Mouse (Mus musculus) myocyte (in vitro differentiated cells): Measurements from ENCODE around the gene Abcc6. TPM values are rescaled to one million over a fixed set of nuclear protein-coding genes. Genes with fewer than 3 reads are reported as not detected.

Experiments used
- H3K27me3 ChIP-seq: one replicate; pipeline ENCODE4 v1.6.1; 2011; ENCODE audit not compliant: control insufficient read depth, insufficient read depth, insufficient read length
- H3K36me3 ChIP-seq: one replicate; pipeline ENCODE4 v1.6.1; 2011; ENCODE audit not compliant: control insufficient read depth, insufficient read depth
- H3K4me2 ChIP-seq: one replicate; pipeline ENCODE4 v1.6.1; 2011; ENCODE audit warnings: low read depth, control low read depth
- H3K4me3 ChIP-seq: one replicate; pipeline ENCODE4 v1.5.1; 2011; ENCODE audit warnings: mild to moderate bottlenecking, control low read depth, moderate library complexity
- H3K79me2 ChIP-seq: one replicate; pipeline ENCODE4 v1.6.1; 2011; ENCODE audit not compliant: control insufficient read depth, insufficient read depth
- H3ac ChIP-seq: one replicate; pipeline ENCODE4 v1.6.1; 2011; ENCODE audit not compliant: control insufficient read depth, insufficient read length
- CEBPB ChIP-seq: IDR thresholded peaks from 2 replicates; pipeline ENCODE4 v1.6.1; 2011; ENCODE audit warnings: mild to moderate bottlenecking, moderate library complexity; ENCODE audit not compliant: poor library complexity, insufficient read depth, severe bottlenecking
- E2F4 ChIP-seq: IDR thresholded peaks from one replicate; pipeline ENCODE4 v1.6.1; 2011; ENCODE audit warnings: mild to moderate bottlenecking, control low read depth, moderate library complexity; ENCODE audit not compliant: insufficient read depth
- MAX ChIP-seq: IDR thresholded peaks from one replicate; pipeline ENCODE4 v1.6.1; 2011; ENCODE audit warnings: low read depth, mild to moderate bottlenecking, control low read depth
- MYOD1 ChIP-seq, 3 experiments: IDR thresholded peaks; one replicate each; pipeline ENCODE4 v1.6.1; 2011; ENCODE audit warnings: control low read depth in 2 of 3, low read depth in 2 of 3, mild to moderate bottlenecking in 2 of 3, moderate library complexity in 1 of 3; ENCODE audit not compliant: insufficient read length in 2 of 3, control insufficient read depth in 1 of 3
- MYOG ChIP-seq, 3 experiments: IDR thresholded peaks; one replicate each; pipeline ENCODE4 v1.6.1; 2011; ENCODE audit warnings: control low read depth in 2 of 3, low read depth in 2 of 3, mild to moderate bottlenecking in 2 of 3; ENCODE audit not compliant: insufficient read length in 2 of 3, control insufficient read depth in 1 of 3, insufficient read depth in 1 of 3
- POLR2A ChIP-seq: IDR thresholded peaks from one replicate; pipeline ENCODE4 v1.6.1; 2011; ENCODE audit warnings: low read depth, mild to moderate bottlenecking, control low read depth, moderate library complexity; ENCODE audit not compliant: insufficient read length
- POLR2AphosphoS2 ChIP-seq: IDR thresholded peaks from one replicate; pipeline ENCODE4 v1.6.1; 2011; ENCODE audit warnings: low read depth, control low read depth; ENCODE audit not compliant: insufficient read length
- REST ChIP-seq: IDR thresholded peaks from one replicate; pipeline ENCODE4 v1.6.1; 2011; ENCODE audit warnings: mild to moderate bottlenecking, control low read depth, moderate library complexity; ENCODE audit not compliant: insufficient read depth, insufficient read length
- SRF ChIP-seq: IDR thresholded peaks from one replicate; pipeline ENCODE4 v1.6.1; 2011; ENCODE audit warnings: low read depth; ENCODE audit not compliant: control insufficient read depth, insufficient read length
- TCF12 ChIP-seq: IDR thresholded peaks from one replicate; pipeline ENCODE4 v1.6.1; 2011; ENCODE audit warnings: mild to moderate bottlenecking, control low read depth; ENCODE audit not compliant: poor library complexity, insufficient read depth, severe bottlenecking
- TCF3 ChIP-seq: IDR thresholded peaks from one replicate; pipeline ENCODE4 v1.6.1; 2011; ENCODE audit warnings: low read depth, control low read depth; ENCODE audit not compliant: insufficient read length
- USF1 ChIP-seq: IDR thresholded peaks from one replicate; pipeline ENCODE4 v1.6.1; 2011; ENCODE audit warnings: low read depth, mild to moderate bottlenecking, control low read depth, moderate library complexity
- polyA plus RNA-seq: library from polyadenylated mRNA; unstranded; fragments of >200 nt; fragmentation: generic; extraction: Trizol; gene quantifications from one replicate; pipeline ENCODE4 v1.2.1, GENCODE M21; 2012; ENCODE audit warnings: missing spikeins

The Abcc6 gene
- polyA plus RNA-seq, 1 experiment, result not detected

- Histone ChIP-seq H3K4me2 (no peak overlapping the region), H3ac (no peak overlapping the region), H3K4me3 (no peak overlapping the region), H3K36me3 (no peaks in the 10 kb centered on the region), H3K79me2 (no peaks in the 10 kb centered on the region), H3K27me3 (no peaks in the 10 kb centered on the region)
- no peak for TF ChIP-seq MYOG (IDR thresholded peaks at IDR 0.05; ENCODE audit: control insufficient read depth in 1 of 3, insufficient read depth in 1 of 3, insufficient read length in 2 of 3, low read depth in 2 of 3)
- TF ChIP-seq CEBPB, result no peak
- no peak for TF ChIP-seq POLR2AphosphoS2
- no peak for TF ChIP-seq TCF3
- TF ChIP-seq SRF, result no peak
- no peak for TF ChIP-seq REST
- no peak for TF ChIP-seq POLR2A
- no peak for TF ChIP-seq USF1
- TF ChIP-seq E2F4, result no peak
- TF ChIP-seq MYOD1 (IDR thresholded peaks at IDR 0.05; ENCODE audit: control insufficient read depth in 1 of 3, insufficient read length in 2 of 3, low read depth in 2 of 3), result no peak
- TF ChIP-seq TCF12, result no peak
- no peak for TF ChIP-seq MAX
Measured at GRCm38 (mm10) chr7:46049981-46050380, 19.9 kb upstream of the Abcc6 start.

- Histone ChIP-seq H3ac (no peak overlapping the region), H3K27me3 (no peaks in the 10 kb centered on the region), H3K4me3 (no peak overlapping the region), H3K4me2 (no peak overlapping the region), H3K36me3 (peaks cover 3% of the 10 kb centered on the region), H3K79me2 (no peaks in the 10 kb centered on the region)
- TF ChIP-seq REST, result no peak
- TF ChIP-seq TCF3, result no peak
- no peak for TF ChIP-seq POLR2A
- no peak for TF ChIP-seq E2F4
- no peak for TF ChIP-seq MYOG (IDR thresholded peaks at IDR 0.05; ENCODE audit: control insufficient read depth in 1 of 3, insufficient read depth in 1 of 3, insufficient read length in 2 of 3, low read depth in 2 of 3)
- no peak for TF ChIP-seq TCF12
Measured at GRCm38 (mm10) chr7:46047873-46048562, 17.9 kb upstream of the Abcc6 start.

- H3K36me3 ChIP-seq, result peaks cover 3% of the 10 kb centered on the region
- H3K4me3 ChIP-seq, result no peak overlapping the region
- no peak overlapping the region for H3ac ChIP-seq
- no peaks in the 10 kb centered on the region for H3K27me3 ChIP-seq
- H3K4me2 ChIP-seq, result no peak overlapping the region
- H3K79me2 ChIP-seq, result no peaks in the 10 kb centered on the region
- TF ChIP-seq E2F4, result no peak
Measured at GRCm38 (mm10) chr7:46045882-46046281, 15.8 kb upstream of the Abcc6 start.

DNA sequence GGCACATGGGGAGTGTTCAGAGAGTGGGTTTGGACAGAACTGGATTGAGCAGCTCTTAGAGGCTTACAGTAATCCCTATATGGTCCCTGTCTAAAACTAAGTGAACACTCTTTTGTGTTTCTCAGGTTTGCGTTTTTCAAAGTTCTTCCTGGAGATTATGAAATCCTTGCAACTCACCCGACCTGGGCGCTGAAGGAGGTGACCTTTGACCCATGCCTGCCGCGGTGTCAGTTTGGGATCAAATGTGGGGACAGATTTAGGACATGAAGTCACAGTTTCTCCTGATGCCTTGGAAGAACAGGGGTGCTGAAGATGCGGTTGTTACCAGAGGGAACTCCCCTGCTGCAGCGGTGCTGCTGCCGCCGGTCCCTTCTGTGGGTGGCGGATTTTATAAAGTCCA lies 14.0 kb upstream of the Abcc6 start:
- H3K4me3 ChIP-seq, result no peak overlapping the region
- TF ChIP-seq TCF12, result no peak
- no peak for TF ChIP-seq MYOG (IDR thresholded peaks at IDR 0.05; ENCODE audit: control insufficient read depth in 1 of 3, insufficient read depth in 1 of 3, insufficient read length in 2 of 3, low read depth in 2 of 3)
- TF ChIP-seq CEBPB, result no peak
- no peak for TF ChIP-seq MYOD1 (IDR thresholded peaks at IDR 0.05; ENCODE audit: control insufficient read depth in 1 of 3, insufficient read length in 2 of 3, low read depth in 2 of 3)
- no peak for TF ChIP-seq POLR2AphosphoS2
- no peak for TF ChIP-seq REST
- TF ChIP-seq TCF3, result no peak
- TF ChIP-seq USF1, result no peak
- no peak for TF ChIP-seq SRF
- no peak for TF ChIP-seq MAX
- TF ChIP-seq POLR2A, result no peak
- no peak for TF ChIP-seq E2F4
- no peak overlapping the region for H3ac ChIP-seq
- no peak overlapping the region for H3K4me2 ChIP-seq
- H3K36me3 ChIP-seq, result peaks cover 3% of the 10 kb centered on the region
- H3K27me3 ChIP-seq, result no peaks in the 10 kb centered on the region
- no peaks in the 10 kb centered on the region for H3K79me2 ChIP-seq

GRCm38 (mm10) chr7:46039873-46040272 lies 9.8 kb upstream of the Abcc6 start:
- H3K36me3 ChIP-seq, result peaks cover 3% of the 10 kb centered on the region

More at GRCm38 (mm10) chr7:46039873-46040272, 9.8 kb upstream of the Abcc6 start:
- no peaks in the 10 kb centered on the region for H3K27me3 ChIP-seq
- H3ac ChIP-seq, result no peak overlapping the region
- TF ChIP-seq TCF3 (no peak), E2F4 (no peak), POLR2AphosphoS2 (no peak), TCF12 (no peak), REST (no peak), POLR2A (no peak), MYOG (IDR thresholded peaks at IDR 0.05; ENCODE audit: control insufficient read depth in 1 of 3, insufficient read depth in 1 of 3, insufficient read length in 2 of 3, low read depth in 2 of 3) (no peak), MYOD1 (IDR thresholded peaks at IDR 0.05; ENCODE audit: control insufficient read depth in 1 of 3, insufficient read length in 2 of 3, low read depth in 2 of 3) (no peak), USF1 (no peak), SRF (no peak), MAX (no peak), CEBPB (no peak)
- no peak overlapping the region for H3K4me2 ChIP-seq
- no peaks in the 10 kb centered on the region for H3K79me2 ChIP-seq
- H3K4me3 ChIP-seq, result no peak overlapping the region
